Comparison of ENCODE assay signal across 12 mouse cellular contexts in genomic region chr11:95827168-95827447, GRCm38 (mm10). TPM values are rescaled to one million over a fixed set of nuclear protein-coding genes. Genes with fewer than 3 reads are reported as not detected.
A peak's percentile ranks its signal among the peaks of the same experiment; 100 is the strongest.
DNase-seq lines count a peak whose midpoint lies in the region; ATAC-seq and TF ChIP-seq lines count a peak whose summit lies in the region.
"Had no signal": no experiment of that assay in that cellular context is flagged by ENCODE, and none has a peak within 500 bp of the region (broad histone marks: within the 10 kb centered on the region; RNA-seq: fewer than 3 reads in every experiment).

No protein-coding gene starts in this region.

- peak; percentile 4 for DNase-seq in cerebellum, adult 9-11 months
- no peak for DNase-seq in cerebellum, adult 8-10 months
- no peak for DNase-seq in kidney, adult 2 months
- no peak for DNase-seq in kidney, adult 11 months
- DNase-seq in thymus, postnatal 4 days = no peak

- no peak overlapping the region for H3K4me3 ChIP-seq in kidney, adult 2 months (ENCODE audit: insufficient read depth, low read depth, low read length)
- peak overlapping the region; percentile 24 for H3K4me3 ChIP-seq in bone marrow, adult 2 months (replicated peaks; ENCODE audit: control insufficient read depth, low read depth, low read length)
- H3K4me3 ChIP-seq: hindbrain, embryonic 13.5 days; kidney, embryonic 15.5 days had no signal

- no peak for TF ChIP-seq CTCF in kidney, adult 2 months (conservative IDR thresholded peaks at IDR 0.05; ENCODE audit: insufficient read depth, insufficient read length, low read depth, low read length)
- TF ChIP-seq CTCF in bone marrow, adult 2 months (IDR thresholded peaks at IDR 0.05; ENCODE audit: control insufficient read depth, insufficient read depth, low read length) = no peak

- TF ChIP-seq POLR2A in kidney, adult 2 months (IDR thresholded peaks at IDR 0.05; ENCODE audit: low read depth, low read length) = no peak
- no peak for TF ChIP-seq POLR2A in bone marrow, adult 2 months (IDR thresholded peaks at IDR 0.05; ENCODE audit: borderline replicate concordance, control insufficient read depth, low read depth, low read length)

- peak; percentile 32; the same call in 1 of the 2 replicates for ATAC-seq in monocyte, adult 5-6 weeks (replicated peaks; ENCODE audit: insufficient number of reproducible peaks, low FRiP score, low TSS enrichment, poor library complexity, severe bottlenecking)
- ATAC-seq in frontal cortex, adult (ENCODE audit: low TSS enrichment) = no peak

- 25% methylated on average over 3 of the region's 3 CpGs for WGBS in kidney, adult 2 months
- WGBS in bone marrow, adult 2 months = 7% methylated on average over 3 of the region's 3 CpGs

- H3K27ac ChIP-seq in kidney, adult 2 months (ENCODE audit: insufficient read depth, low read depth, low read length) = 0 out of 2 replicates have a peak overlapping the region, but pooled peaks have one; percentile 2
- H3K27ac ChIP-seq in bone marrow, adult 2 months (ENCODE audit: control insufficient read depth, insufficient read depth, low read depth, low read length, poor library complexity) = peak overlapping the region; percentile 9; the same call in 1 of the 2 replicates
- H3K27ac ChIP-seq: hindbrain, embryonic 13.5 days; kidney, embryonic 15.5 days had no signal

- no peaks in the 10 kb centered on the region for H3K36me3 ChIP-seq in kidney, adult 2 months (ENCODE audit: control insufficient read depth, insufficient read depth, low read length)
- H3K36me3 ChIP-seq: hindbrain, embryonic 13.5 days; kidney, embryonic 15.5 days had no signal

- 0 out of 2 replicates have a peak, but pooled peaks cover 4% of the 10 kb centered on the region for H3K4me1 ChIP-seq in kidney, adult 2 months (ENCODE audit: control insufficient read depth, insufficient read depth, low read length)
- H3K4me1 ChIP-seq in bone marrow, adult 2 months (ENCODE audit: control insufficient read depth, insufficient read depth, low read length) = peaks cover 2% of the 10 kb centered on the region; the same call in 1 of the 2 replicates

- no peaks in the 10 kb centered on the region for H3K27me3 ChIP-seq in kidney, adult 2 months (replicated peaks; ENCODE audit: control insufficient read depth, insufficient read depth, low read length)

RNA-seq across cellular contexts. Expression of gene Phospho1, which starts 2.8 kb away (rescaled TPM):
- polyA plus RNA-seq in kidney, adult 2 months (2012; rRNA removed) = 26.4 and 46.5 TPM in 2 replicates
- polyA plus RNA-seq in bone marrow, adult 2 months (2011; ENCODE audit: insufficient read depth, insufficient read length, low replicate concordance, missing spikeins) = 18.9 and 23.4 TPM in 2 replicates
- 2.8 to 3.6 TPM in 2 of 3 replicates, not detected in the other for total RNA-seq in monocyte, adult 5-6 weeks (2017)
- polyA plus RNA-seq: hindbrain, embryonic 13.5 days; kidney, embryonic 15.5 days; lung, embryonic 14.5 days; midbrain, postnatal 0 days had no signal

RNA-seq across cellular contexts. Expression of gene Gngt2, which starts 9.9 kb away (rescaled TPM):
- 8.0 and 10.3 TPM in 2 replicates for polyA plus RNA-seq in kidney, adult 2 months (2012; rRNA removed)
- 38.7 and 94.0 TPM in 2 replicates for polyA plus RNA-seq in bone marrow, adult 2 months (2011; ENCODE audit: insufficient read depth, insufficient read length, low replicate concordance, missing spikeins)
- 863 to 2,060 TPM (median 1,763 TPM) in 3 replicates for total RNA-seq in monocyte, adult 5-6 weeks (2017)

RNA-seq across cellular contexts. Expression of gene Abi3, which starts 15.2 kb away (rescaled TPM):
- polyA plus RNA-seq in kidney, adult 2 months (2012; rRNA removed) = 21.8 and 25.0 TPM in 2 replicates
- polyA plus RNA-seq in bone marrow, adult 2 months (2011; ENCODE audit: insufficient read depth, insufficient read length, low replicate concordance, missing spikeins) = 18.6 and 39.0 TPM in 2 replicates
- total RNA-seq in monocyte, adult 5-6 weeks (2017) = 160 to 201 TPM (median 188 TPM) in 3 replicates
